Mouse (Mus musculus) MEL (cell line): Measurements from ENCODE around the gene Cox11.

Experiments used
- CTCF ChIP-seq, 3 experiments: IDR thresholded peaks in 2 of 3; conservative IDR thresholded peaks in 1 of 3; 2 replicates each; pipeline ENCODE4 v1.5.1; 2011 to 2012; ENCODE audit warnings: low read length in 3 of 3, low read depth in 2 of 3, mild to moderate bottlenecking in 2 of 3, improper control_type of control experiment in 1 of 3, inconsistent platforms in 1 of 3, mixed read lengths in 1 of 3, moderate library complexity in 1 of 3; ENCODE audit not compliant: control insufficient read depth in 1 of 3, insufficient read depth in 1 of 3, poor library complexity in 1 of 3, severe bottlenecking in 1 of 3
- UBTF ChIP-seq: IDR thresholded peaks from 2 replicates; pipeline ENCODE4 v1.6.1; 2012; ENCODE audit warnings: low read depth, mild to moderate bottlenecking, inconsistent platforms, low read length, improper control_type of control experiment, moderate library complexity, borderline replicate concordance; ENCODE audit not compliant: insufficient read depth

DNA sequence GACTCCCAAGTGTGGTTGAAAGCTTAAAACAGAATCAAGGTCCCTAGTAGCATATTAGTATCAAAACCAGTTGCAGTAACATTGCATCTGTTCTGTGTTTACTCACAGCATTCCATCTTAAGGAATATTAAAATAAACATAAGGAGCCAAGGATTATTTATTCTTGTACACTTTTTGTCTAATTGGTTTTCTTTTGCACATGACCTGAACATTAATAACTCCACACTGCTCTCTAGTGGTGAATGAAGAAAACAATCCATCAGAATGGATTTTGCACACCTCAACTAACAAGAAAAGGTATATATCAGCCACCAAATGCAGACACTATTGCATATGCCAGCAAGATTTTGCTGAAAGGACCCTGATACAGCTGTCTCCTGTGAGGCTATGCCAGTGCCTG lies 21.5 kb upstream of the Cox11 start:
- peak in 2 of 3 experiments; percentile 38 to 79; a peak in 5 of 6 replicates for TF ChIP-seq CTCF (IDR thresholded peaks at IDR 0.05 in 2 of 3, conservative IDR thresholded peaks at IDR 0.05 in 1 of 3; ENCODE audit: control insufficient read depth in 1 of 3, insufficient read depth in 1 of 3, low read depth in 2 of 3, low read length in 3 of 3, poor library complexity in 1 of 3, severe bottlenecking in 1 of 3)
- no peak for TF ChIP-seq UBTF
